Mouse (Mus musculus) gastrocnemius, postnatal 14 days (tissue): Measurements from ENCODE around the gene Lctl. TPM values are rescaled to one million over a fixed set of nuclear protein-coding genes. Genes with fewer than 3 reads are reported as not detected.
A peak's percentile ranks its signal among the peaks of the same experiment; 100 is the strongest.
"Not testable (repeated sequence)": the region's sequence is repeated elsewhere in the genome, so short reads cannot be mapped to it uniquely, and the experiment has no call there.

ENCODE experiments used
- DNase-seq: peaks from one replicate; pipeline ENCODE4 v3.0.0; 2021; ENCODE audit warnings: mixed read lengths
- intact Hi-C: fragments of 180-260 bp; cut with DNase I; formaldehyde crosslinking; loops from one replicate; pipeline ENCODE4 v1.15.1; 2025; ENCODE audit warnings: low total_unique reads
- total RNA-seq, 2 experiments: library from RNA; stranded (reverse); gene quantifications; 2 replicates each; pipeline ENCODE4 v1.2.3; 2021

Gene Lctl
- total RNA-seq, 2 experiments from 2014 or later = 0.18 TPM; not detected in 1

DNA sequence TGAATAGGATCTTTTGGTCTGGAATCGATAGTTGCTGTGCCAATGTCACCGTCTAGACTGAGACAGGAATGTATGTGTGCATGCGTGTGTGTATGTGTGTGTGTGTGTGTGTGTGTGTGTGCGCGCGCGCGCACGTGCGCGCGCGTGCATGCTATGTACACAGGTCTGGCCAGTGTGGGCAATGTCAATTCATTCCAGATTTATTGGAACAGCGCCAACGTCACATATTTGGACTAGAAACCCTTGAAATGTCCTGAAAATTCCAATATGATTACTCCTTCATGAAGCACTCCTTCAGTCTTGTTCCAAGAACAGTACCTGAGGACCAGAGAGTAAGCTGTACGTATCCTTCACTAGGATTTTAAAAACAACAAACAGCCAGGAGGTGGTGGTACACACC lies 6.4 kb upstream of the Lctl start:
- intact Hi-C loops = no loop called here
- no peak for DNase-seq

DNA sequence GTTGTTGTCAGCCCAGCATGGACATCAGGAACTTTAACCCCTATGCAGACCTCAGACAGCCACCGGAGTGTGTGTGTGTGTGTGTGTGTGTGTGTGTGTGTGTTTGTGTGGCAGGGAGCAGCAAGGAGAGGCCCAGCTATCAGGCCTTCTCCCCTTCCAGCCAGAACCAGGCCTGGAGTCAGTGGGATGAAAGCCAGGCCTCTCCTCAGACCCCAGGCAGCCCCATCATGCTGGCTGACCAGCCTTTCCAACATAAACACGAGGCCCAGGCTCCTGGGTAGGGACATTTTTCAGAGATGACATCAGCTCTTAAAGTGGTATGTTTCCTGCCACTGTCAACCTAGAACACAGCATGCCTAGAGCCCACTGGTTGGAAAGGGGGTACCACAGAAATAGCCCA lies 2.3 kb upstream of the Lctl start:
- DNase-seq = no peak
- intact Hi-C loops = no loop called here

DNA sequence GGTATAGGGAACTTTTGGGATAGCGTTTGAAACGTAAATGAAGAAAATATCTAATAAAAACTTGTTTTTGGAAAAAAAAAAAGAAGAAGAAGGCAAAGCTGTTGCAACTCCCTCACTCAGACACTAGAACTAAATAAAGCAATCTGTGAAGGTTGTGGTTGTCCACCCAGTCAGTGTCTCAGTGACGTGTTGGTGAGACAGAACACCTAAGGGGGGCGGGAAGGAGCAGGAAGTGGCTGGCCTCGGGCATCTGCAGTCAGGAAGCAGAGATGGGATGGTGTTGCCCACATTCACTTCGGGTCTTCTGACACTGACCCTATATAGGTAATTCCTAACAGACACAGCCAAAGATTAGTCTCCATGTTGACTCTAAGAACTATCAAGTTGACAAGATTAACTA lies 1.2 kb upstream of the Lctl start:
- intact Hi-C loops = no loop called here
- no peak for DNase-seq

DNA sequence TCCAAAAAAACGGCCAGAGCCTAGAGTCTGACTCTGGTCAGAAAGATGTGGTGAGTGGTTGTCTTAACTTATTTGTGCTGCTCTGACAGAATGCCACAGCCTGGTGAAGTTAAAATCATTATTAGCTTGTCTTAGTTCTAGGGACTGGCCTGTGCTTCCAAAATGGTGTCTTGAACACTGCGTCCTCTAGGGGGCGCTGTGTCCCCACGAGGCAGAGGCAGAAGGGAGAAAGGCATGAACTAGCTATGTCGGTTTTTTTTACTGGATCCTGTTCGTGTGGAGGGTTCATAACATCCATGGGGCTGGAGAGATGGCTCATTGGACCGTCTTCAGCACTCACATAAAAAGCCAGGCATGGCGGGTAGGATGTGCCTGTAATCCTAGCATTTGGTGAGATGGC lies 3.0 kb downstream of the Lctl start:
- DNase-seq = peak; percentile 64
- intact Hi-C loops = no loop called here

DNA sequence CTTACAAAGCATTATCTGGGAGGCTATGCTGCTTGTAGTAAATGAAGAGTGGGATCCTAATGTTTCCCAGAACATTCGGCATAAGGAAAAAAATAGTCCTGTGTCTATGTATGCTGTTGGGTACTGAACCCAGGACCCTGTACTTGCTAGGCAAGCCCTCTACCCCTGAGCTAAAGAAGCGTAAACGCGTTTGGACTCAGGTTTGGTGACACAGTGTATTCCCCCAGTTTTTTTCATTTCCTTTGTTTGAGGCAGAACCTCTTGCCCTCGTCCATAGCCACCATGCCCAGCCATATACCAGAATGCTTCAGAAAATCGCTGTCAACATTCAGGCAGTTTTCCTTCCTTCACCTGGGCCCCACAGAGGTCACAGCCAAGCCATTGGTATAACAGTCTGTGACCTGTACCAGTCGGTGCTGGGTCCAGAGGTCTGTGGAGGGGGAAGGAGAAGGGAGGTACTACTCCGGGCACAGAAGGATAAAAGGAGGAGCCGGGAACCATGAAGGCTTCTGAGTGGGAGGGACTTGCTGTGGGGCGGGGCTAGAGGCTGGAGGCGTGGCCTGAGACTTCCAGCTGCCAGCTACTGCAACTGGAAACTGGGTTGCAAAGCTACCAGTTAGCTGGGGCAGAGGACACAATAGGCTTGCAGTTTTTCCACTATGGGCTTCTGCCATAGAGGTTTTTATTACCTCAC lies 3.8 kb downstream of the Lctl start:
- DNase-seq = no peak
- intact Hi-C loops = no loop called here

DNA sequence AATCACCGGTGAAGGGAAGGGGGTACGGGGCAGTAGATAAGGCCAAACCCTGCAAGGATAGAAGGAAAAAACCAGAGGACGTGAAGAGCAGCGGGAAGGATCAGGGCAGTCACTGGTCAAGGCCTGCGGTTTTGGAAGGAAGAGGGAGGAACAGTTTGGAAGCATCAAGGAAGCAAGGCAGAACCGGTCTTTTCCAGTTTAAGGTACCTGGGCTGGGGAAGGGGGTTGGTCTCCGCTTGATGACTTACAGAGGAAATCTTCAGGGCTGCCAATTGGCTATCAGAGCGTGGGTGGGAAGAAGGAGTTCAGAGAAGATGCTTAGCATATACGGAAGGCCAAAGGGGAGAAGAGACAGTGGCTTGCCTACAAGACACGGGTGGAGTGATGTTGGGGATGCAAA lies 5.7 kb downstream of the Lctl start:
- no peak for DNase-seq
- intact Hi-C loops = no loop called here

DNA sequence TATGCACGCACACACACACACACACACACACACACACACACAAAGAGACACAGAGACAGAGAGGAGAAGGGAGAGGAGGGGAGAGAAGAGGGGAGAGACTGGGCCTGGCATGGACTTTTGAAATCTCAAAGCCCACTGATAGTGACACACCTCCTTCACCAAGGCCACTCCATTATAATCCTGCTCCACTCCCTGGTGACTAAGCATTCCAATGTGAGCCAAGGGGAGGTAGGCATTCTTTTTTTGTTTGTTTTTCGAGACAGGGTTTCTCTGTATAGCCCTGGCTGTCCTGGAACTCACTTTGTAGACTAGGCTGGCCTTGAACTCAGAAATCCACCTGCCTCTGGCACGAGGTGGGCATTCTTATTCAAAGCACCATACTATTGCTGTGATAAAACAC lies 7.9 kb downstream of the Lctl start:
- intact Hi-C loops, DNase-seq: not testable (repeated sequence)

DNA sequence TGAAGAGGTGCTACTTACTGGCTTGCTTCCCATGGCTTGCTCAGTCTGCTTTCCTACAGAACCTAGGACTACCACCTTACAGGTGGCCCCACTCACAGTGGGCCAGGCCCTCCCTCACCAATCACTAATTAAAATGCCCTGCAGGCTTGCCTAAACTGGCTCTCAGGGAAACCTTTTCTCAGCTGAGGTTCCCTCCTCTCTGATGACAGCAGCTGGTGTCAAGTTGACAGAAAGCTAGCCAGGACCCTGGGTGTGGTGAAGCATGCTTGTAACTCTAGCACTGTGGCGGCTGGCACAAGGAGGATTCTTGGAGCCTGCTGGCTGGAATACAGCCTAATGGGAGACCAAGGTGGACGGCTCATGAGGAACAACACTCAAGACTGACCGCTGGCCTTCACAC lies 8.4 kb downstream of the Lctl start:
- peak; percentile 74 for DNase-seq
- intact Hi-C loops = no loop called here

DNA sequence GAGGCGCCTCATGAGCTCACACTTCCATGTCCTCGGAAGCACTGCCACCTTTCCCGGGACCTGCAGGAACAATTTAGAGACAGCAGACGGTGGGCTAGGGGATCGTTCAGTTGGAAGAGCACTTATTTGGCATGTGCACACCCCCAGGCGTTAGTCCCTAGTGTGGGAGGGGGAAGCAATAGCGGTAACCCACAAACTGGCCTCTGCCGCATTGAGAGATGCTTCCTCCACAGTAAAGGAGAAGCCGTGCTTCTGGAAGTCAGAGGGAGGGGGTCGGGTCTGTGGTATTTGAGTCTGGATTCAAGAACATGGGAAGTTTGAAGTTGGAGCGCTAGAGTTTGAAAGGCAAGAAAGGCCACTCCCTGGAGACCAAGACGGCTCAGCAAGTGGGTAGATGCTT lies 9.2 kb downstream of the Lctl start:
- intact Hi-C loops = no loop called here
- DNase-seq = no peak

DNA sequence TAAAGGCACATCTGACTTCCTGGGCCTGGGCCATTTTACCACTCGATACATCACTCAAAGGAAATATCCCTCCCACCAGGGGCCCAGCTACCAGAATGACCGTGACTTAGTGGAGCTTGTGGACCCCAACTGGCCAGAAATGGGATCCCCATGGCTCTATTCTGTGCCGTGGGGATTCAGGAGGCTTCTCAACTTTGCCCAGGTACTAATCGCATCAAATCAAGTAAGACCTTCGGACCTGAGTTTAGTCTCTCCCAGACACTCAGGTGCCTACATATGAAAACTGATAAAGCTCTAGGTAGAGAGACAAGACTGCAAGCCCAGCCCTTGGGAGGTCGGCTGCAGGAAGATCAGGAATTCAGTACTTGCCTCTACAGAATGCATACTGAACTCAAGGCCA lies 14.7 kb downstream of the Lctl start:
- intact Hi-C loops = no loop called here
- DNase-seq = no peak

DNA sequence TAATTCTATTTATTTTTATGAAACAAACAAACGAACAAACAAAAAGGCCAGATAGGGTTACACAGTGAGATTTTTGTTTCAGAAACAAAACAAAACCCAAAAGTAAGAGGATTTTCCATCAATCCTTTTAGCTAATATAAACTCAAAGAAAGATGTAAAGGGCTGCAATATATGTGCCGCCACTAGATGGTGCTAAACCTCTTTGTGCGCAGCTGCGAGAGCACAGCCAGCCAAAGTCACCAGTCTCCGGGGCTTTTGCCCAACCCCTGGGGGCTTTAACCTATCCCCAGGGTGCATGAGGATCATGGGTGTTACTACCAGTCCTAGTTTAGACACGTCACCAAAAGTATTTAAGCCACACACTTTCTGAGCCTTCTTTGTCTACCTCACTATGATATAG lies 21.9 kb downstream of the Lctl start:
- intact Hi-C loops = loop anchor here (5.0 kb wide), 1 partner anchor 133 kb away; no protein-coding TSS in a partner anchor
- DNase-seq = peak; percentile 28

DNA sequence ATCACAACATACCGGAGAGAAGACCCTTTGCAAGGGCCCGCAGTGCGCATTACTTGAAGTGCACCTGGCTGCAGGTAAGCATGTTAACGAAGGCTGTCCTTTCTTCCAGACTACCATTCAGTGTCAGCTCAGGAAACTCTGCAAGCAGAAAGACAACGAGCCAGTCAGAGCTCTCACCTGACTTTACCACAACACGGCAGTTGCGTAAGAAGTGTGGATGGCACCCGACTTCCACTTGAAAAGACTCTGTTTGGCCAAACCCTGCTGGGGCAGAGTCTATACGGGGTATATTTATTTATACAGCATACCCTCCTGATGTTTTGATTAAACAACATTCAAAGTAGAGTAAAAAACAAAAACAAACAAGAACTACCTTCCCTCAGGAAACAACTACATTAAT lies 22.9 kb downstream of the Lctl start:
- no peak for DNase-seq
- intact Hi-C loops = loop anchor here (5.0 kb wide), 1 partner anchor 132 kb away; no protein-coding TSS in a partner anchor

DNA sequence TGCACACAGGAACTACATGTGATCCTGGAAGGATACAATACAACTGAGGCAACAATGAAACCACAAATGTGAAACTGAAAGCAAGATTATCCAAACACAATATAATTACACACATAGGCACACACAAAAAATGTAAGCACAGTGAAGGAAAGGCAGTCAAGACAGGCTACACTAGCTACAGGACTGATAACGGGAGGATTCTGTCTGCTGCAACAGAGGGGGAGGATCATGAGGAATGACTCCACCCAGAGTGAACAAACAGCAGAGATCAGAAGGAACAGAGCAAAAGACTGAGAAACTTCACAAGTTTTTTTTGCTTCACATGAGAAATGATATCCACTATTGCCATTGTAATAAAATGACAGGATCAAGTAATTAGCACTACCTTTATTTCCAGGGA lies 39.7 kb downstream of the Lctl start:
- no peak for DNase-seq
- intact Hi-C loops = no loop called here

DNA sequence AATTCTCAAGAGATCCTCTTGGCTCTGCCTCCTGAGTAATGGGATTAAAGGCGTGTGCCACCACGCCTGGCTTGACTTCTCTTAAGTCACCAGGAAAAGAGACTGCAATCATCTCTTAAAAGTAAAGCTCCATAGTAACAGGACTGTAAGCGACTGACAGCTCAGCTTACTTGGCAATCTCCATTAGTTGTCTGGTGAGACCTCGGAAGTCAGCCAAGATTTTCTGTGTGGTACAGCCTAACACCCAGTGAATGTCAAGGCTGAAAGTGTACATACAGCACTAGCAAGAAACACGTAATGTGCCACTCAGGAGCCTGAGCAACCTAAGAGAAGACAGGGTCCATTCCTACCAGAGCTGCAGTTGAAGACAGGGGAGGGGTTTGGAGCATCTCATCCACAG lies 43.5 kb downstream of the Lctl start:
- intact Hi-C loops = no loop called here
- no peak for DNase-seq

DNA sequence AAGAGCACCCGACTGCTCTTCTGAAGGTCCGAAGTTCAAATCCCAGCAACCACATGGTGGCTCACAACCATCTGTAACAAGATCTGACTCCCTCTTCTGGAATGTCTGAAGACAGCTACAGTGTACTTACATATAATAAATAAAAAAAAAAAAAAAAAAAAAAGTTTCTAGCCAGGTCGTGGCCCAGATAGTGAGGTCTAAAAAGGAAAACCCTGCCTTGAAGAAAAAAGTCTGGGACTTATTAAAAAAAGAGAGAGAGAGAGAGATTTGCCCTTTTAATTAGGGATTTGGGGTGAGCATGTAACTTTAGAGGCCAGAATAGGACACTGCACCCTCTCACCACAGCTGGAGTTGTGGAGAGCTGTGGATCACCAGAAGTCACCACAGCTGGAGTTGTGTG lies 53.0 kb downstream of the Lctl start:
- intact Hi-C loops = not testable (repeated sequence)

DNA sequence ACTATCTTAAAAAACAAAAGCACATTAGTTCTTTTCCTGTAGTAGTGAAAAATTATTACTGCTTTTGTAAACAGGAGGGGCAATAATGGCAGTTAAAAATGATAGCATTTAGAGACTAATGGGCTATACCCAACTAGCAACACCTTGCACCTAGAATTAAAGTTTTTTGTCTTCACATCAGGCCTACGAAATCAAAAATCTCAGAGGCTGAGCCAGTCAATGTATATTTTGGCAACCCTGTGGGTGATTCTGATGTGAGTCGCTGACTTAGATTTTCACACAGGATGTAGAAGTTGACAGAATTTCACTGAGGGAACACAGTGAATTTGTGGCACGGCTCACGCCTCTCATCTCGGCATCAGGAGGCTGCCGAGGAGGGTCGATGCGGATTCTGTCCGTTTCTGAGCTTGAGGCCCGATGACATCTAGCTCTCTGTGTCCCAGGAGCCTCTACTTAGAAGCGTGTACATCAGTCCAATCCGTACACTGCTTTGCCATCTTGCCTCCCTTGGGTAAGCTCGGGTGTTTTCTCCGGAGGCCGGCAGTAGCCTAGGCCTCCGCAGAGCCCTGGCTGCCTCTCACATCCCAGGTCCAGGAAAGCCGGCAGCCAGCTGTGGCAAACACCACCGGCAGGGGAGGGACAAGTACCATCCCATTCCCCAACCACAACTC lies 55.3 kb downstream of the Lctl start:
- intact Hi-C loops = no loop called here
- DNase-seq = no peak

More for the DNA sequence above, 53.0 kb downstream of the Lctl start:
- DNase-seq = not testable (repeated sequence)

DNA sequence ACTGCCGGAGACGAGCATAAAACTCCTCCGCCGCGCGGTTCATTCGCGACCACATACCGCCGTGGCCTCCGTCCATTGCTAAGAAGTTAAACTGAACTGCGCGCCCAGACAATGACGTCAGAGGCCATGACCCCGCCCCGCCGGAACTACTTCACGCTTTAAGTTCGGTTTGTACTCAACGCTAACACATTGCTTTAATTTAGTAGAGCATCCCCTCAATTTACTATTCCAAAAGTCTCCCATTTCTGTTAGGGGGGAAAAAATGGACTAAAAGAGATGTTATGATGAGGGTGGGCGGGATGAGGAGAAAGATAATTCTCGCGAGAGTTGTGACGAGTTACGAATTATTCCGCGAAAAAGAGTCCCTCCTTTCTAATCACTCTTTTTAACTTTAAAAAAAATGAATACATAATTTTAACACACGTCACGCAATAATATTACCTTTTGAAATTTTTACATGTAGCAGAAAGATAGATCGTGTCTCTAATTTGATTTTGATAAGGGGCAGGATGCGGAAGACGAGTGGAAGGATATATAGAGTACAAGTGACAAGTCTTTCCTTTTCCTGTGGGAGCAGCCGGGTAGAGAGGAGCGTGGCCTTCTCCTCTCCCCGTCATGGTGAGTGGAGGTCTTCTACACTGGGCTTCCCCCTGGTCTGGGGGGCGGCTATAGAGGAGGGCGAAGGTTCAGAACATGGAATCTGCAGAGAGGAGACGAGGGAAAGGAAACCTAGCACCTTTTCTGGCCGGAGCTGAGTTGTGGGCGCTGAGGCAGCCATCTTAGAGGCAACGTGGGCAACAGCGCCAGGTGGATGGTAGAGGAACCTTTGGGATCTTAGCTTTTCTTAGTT lies 56.1 kb downstream of the Lctl start, which contains the start of the genes Zwilch and Rpl4:
TSS of gene Zwilch (minus strand) at position 289 of the 850 bp plus-strand sequence.
TSS of gene Rpl4 (plus strand) at position 560 of the 850 bp plus-strand sequence.
- peak; percentile 77 for DNase-seq
- intact Hi-C loops = no loop called here

DNA sequence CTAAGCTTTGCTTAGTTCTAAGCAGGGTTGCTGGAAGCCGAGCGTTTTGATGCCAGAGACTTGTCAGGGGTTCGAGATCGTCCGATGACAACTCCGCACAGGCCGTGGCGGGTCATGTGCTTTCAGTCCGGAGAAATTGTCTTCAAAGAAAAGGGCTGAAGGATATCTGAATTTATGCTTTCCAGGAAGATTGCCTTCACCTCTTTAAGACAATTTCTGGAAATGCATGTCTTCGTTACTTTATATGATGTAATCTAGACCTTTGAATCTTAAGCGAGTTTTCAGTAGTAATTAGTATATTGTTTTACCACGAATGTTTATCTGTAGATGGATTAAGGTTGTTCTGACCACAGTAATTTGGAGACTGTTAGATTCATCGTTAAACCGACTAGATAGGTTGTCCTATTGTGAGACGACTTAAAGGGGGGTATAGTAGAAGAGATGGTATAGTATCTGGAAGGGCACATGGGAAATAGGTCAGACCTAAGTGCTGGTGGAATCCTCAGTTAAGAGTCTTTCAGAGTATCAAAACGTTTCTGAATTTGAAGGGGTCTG lies 56.8 kb downstream of the Lctl start:
- intact Hi-C loops = no loop called here
- DNase-seq = no peak

DNA sequence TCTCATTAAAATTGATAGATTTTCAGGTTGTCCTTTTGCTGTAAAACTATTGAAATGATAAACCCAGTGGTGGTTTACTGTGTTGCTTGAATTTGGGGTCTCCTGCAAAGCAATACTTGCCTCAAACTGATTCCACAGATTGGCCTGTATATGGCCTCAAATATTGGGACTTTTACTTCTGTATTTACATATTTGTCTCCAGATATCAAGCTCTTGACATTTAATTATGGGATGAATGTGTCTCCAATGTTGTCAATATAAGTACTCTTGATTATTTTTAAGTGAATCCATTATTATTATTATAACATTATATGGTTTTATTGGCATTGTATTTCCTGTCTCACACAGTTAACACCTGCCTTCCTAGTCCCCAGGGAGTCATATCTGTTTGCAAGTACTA lies 57.4 kb downstream of the Lctl start:
- DNase-seq = no peak
- intact Hi-C loops = no loop called here

DNA sequence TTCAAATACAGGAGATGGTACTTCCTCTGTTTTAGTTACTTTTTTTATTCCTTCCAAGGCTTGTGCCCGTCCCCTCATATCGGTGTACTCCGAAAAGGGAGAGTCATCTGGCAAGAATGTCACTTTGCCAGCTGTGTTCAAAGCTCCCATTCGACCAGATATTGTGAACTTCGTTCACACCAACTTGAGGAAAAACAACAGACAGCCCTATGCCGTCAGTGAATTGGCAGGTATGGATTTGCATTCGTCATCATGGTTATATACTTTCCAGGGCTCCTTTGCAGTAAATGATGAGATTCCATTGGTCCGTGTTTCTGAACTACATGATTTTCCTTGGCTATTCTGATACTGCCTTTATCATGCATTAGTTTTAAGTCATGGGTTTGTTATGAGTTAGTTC lies 57.8 kb downstream of the Lctl start:
- intact Hi-C loops = loop anchor here (5.0 kb wide), 1 partner anchor 98 kb away; no protein-coding TSS in a partner anchor
- DNase-seq = no peak
